Mouse (Mus musculus): ENCODE measurements at regions not wholly inside any gene's neighbourhood (a gene's known extent, or its start where the extent isn't known, plus 50 kb on each side); places are given as distances from the start of the nearest gene placed in this dataset.

GRCm38 (mm10) chrX:163848510-163849199, 60.2 kb upstream of the Ap1s2 start:
- Histone ChIP-seq H3K4me1 (ENCODE audit: insufficient read depth) (no peaks in the 10 kb centered on the region), H3K27me3 (ENCODE audit: insufficient read depth, low read length) (no peaks in the 10 kb centered on the region), H3K4me3 (ENCODE audit: low read depth, low read length) (no peak overlapping the region), H3K36me3 (ENCODE audit: insufficient read depth) (no peaks in the 10 kb centered on the region), H3K27ac (ENCODE audit: low read depth, low read length) (no peak overlapping the region), H3K9me3 (ENCODE audit: low read length) (no peaks in the 10 kb centered on the region), H3K4me2 (ENCODE audit: low read depth) (no peak overlapping the region), H3K9ac (no peak overlapping the region)
- no peak for TF ChIP-seq CTCF (IDR thresholded peaks at IDR 0.05; ENCODE audit: low read depth)
- ATAC-seq = no peak
- 56% methylated on average over 8 of the region's 8 CpGs for WGBS
- no peak for DNase-seq

- WGBS = 91% methylated on average over 4 of the region's 4 CpGs
- DNase-seq (no peak), ATAC-seq (no peak)
- H3K4me1 ChIP-seq (ENCODE audit: insufficient read depth) = no peaks in the 10 kb centered on the region
- TF ChIP-seq CTCF (IDR thresholded peaks at IDR 0.05; ENCODE audit: low read depth) = no peak
- no peak overlapping the region for H3K9ac ChIP-seq
- H3K4me3 ChIP-seq (ENCODE audit: low read depth, low read length) = no peak overlapping the region
- H3K27ac ChIP-seq (ENCODE audit: low read depth, low read length) = no peak overlapping the region
- H3K27me3 ChIP-seq (ENCODE audit: insufficient read depth, low read length) = no peaks in the 10 kb centered on the region
- no peak overlapping the region for H3K4me2 ChIP-seq (ENCODE audit: low read depth)
- H3K9me3 ChIP-seq (ENCODE audit: low read length) = no peaks in the 10 kb centered on the region
- no peaks in the 10 kb centered on the region for H3K36me3 ChIP-seq (ENCODE audit: insufficient read depth)
These were observed 57.8 kb upstream of the Ap1s2 start for GRCm38 (mm10) chrX:163850915-163851599.

- no peak overlapping the region for H3K9ac ChIP-seq
- H3K4me1 ChIP-seq (ENCODE audit: insufficient read depth) = no peaks in the 10 kb centered on the region
- H3K27ac ChIP-seq (ENCODE audit: low read depth, low read length) = no peak overlapping the region
- 56% methylated on average over 3 of the region's 3 CpGs for WGBS
- H3K36me3 ChIP-seq (ENCODE audit: insufficient read depth) = no peaks in the 10 kb centered on the region
- no peaks in the 10 kb centered on the region for H3K27me3 ChIP-seq (ENCODE audit: insufficient read depth, low read length)
- no peak overlapping the region for H3K4me2 ChIP-seq (ENCODE audit: low read depth)
- no peak for TF ChIP-seq CTCF (IDR thresholded peaks at IDR 0.05; ENCODE audit: low read depth)
- H3K9me3 ChIP-seq (ENCODE audit: low read length) = no peaks in the 10 kb centered on the region
- no peak overlapping the region for H3K4me3 ChIP-seq (ENCODE audit: low read depth, low read length)
- ATAC-seq (no peak), DNase-seq (no peak)
These were observed 50.3 kb upstream of the Ap1s2 start for GRCm38 (mm10) chrX:163858494-163858893.

Measured in forebrain, postnatal 0 days (tissue).